Mouse (Mus musculus) CH12F3 (cell line): ENCODE measurements around the gene Adamts12.

Experiments used
- in situ Hi-C: fragments of 300-500 bp; cut with MboI; formaldehyde crosslinking; loops from 2 replicates; pipeline ENCODE4 v1.14.3; 2020; ENCODE audit warnings: low sequenced_read_pairs

The Adamts12 gene

GRCm38 (mm10) chr15:11145581-11145980 is 81.0 kb downstream of the Adamts12 start:
- in situ Hi-C loops, result no loop called here

- in situ Hi-C loops, result no loop called here
Measured at GRCm38 (mm10) chr15:11159386-11159785, 94.8 kb downstream of the Adamts12 start.

GRCm38 (mm10) chr15:11160759-11161158 is 96.2 kb downstream of the Adamts12 start:
- in situ Hi-C loops, result no loop called here

GRCm38 (mm10) chr15:11165883-11166282 is 101.3 kb downstream of the Adamts12 start:
- in situ Hi-C loops, result no loop called here

GRCm38 (mm10) chr15:11173884-11174470 is 109.4 kb downstream of the Adamts12 start:
- in situ Hi-C loops, result no loop called here

- in situ Hi-C loops, result no loop called here
Measured at GRCm38 (mm10) chr15:11174842-11175241, 110.3 kb downstream of the Adamts12 start.

GRCm38 (mm10) chr15:11177448-11177847 is 112.9 kb downstream of the Adamts12 start:
- in situ Hi-C loops, result no loop called here

- in situ Hi-C loops, result no loop called here
Measured at GRCm38 (mm10) chr15:11179751-11180169, 115.2 kb downstream of the Adamts12 start.

GRCm38 (mm10) chr15:11186711-11187110 is 122.1 kb downstream of the Adamts12 start:
- in situ Hi-C loops, result no loop called here

GRCm38 (mm10) chr15:11190447-11190846 is 125.9 kb downstream of the Adamts12 start:
- in situ Hi-C loops, result no loop called here

- in situ Hi-C loops, result no loop called here
Measured at GRCm38 (mm10) chr15:11192762-11193161, 128.2 kb downstream of the Adamts12 start.

GRCm38 (mm10) chr15:11197051-11197450 is 132.5 kb downstream of the Adamts12 start:
- in situ Hi-C loops, result no loop called here

GRCm38 (mm10) chr15:11198246-11198795 is 133.7 kb downstream of the Adamts12 start:
- in situ Hi-C loops, result no loop called here

- in situ Hi-C loops, result no loop called here
Measured at GRCm38 (mm10) chr15:11203084-11203483, 138.5 kb downstream of the Adamts12 start.

- in situ Hi-C loops, result no loop called here
Measured at GRCm38 (mm10) chr15:11204934-11205333, 140.3 kb downstream of the Adamts12 start.

GRCm38 (mm10) chr15:11210976-11211375 is 146.4 kb downstream of the Adamts12 start:
- in situ Hi-C loops, result no loop called here

GRCm38 (mm10) chr15:11233906-11234632 is 169.5 kb downstream of the Adamts12 start:
- in situ Hi-C loops, result no loop called here

- in situ Hi-C loops, result no loop called here
Measured at GRCm38 (mm10) chr15:11240406-11240805, 175.8 kb downstream of the Adamts12 start.

- in situ Hi-C loops, result no loop called here
Measured at GRCm38 (mm10) chr15:11241288-11241687, 176.7 kb downstream of the Adamts12 start.

GRCm38 (mm10) chr15:11246402-11246801 is 181.8 kb downstream of the Adamts12 start:
- in situ Hi-C loops, result no loop called here

GRCm38 (mm10) chr15:11279273-11280080 is 214.9 kb downstream of the Adamts12 start:
- in situ Hi-C loops, result no loop called here
